Mouse (Mus musculus) CH12.LX (cell line): ENCODE data around the gene Plekha7.

Experiments
- CTCF ChIP-seq, 2 experiments: IDR thresholded peaks in 1 of 2; conservative IDR thresholded peaks in 1 of 2; 2 replicates each; pipeline ENCODE4 v1.5.1; 2011 to 2012; ENCODE audit warnings: low read depth in 2 of 2, low read length in 2 of 2, improper control_type of control experiment in 1 of 2, inconsistent platforms in 1 of 2, mild to moderate bottlenecking in 1 of 2, moderate library complexity in 1 of 2
- E2F4 ChIP-seq: IDR thresholded peaks from 2 replicates; pipeline ENCODE4 v1.6.1; 2011; ENCODE audit warnings: low read depth, low read length, improper control_type of control experiment; ENCODE audit not compliant: insufficient replicate concordance
- GABPA ChIP-seq: IDR thresholded peaks from 2 replicates; pipeline ENCODE4 v1.6.1; 2012; ENCODE audit warnings: low read depth, low read length, improper control_type of control experiment, inconsistent platforms; ENCODE audit not compliant: insufficient replicate concordance
- HCFC1 ChIP-seq: IDR thresholded peaks from 2 replicates; pipeline ENCODE4 v1.6.1; 2012; ENCODE audit warnings: low read depth, mild to moderate bottlenecking, inconsistent platforms, low read length, improper control_type of control experiment
- MAFK ChIP-seq: IDR thresholded peaks from 2 replicates; pipeline ENCODE4 v1.6.1; 2011; ENCODE audit warnings: low read length, improper control_type of control experiment; ENCODE audit not compliant: insufficient replicate concordance
- MEF2A ChIP-seq: IDR thresholded peaks from 2 replicates; pipeline ENCODE4 v1.6.1; 2014; ENCODE audit warnings: low read depth, mild to moderate bottlenecking, inconsistent platforms, low read length, improper control_type of control experiment, borderline replicate concordance
- MXI1 ChIP-seq: IDR thresholded peaks from 2 replicates; pipeline ENCODE4 v1.6.1; 2011; ENCODE audit warnings: mild to moderate bottlenecking, low read depth, low read length, improper control_type of control experiment
- POLR2AphosphoS2 ChIP-seq: IDR thresholded peaks from 2 replicates; pipeline ENCODE4 v1.6.1; 2011; ENCODE audit warnings: low read depth, low read length, improper control_type of control experiment
- SMC3 ChIP-seq: IDR thresholded peaks from 2 replicates; pipeline ENCODE4 v1.6.1; 2011; ENCODE audit warnings: low read depth, low read length, improper control_type of control experiment
- TCF12 ChIP-seq: IDR thresholded peaks from 2 replicates; pipeline ENCODE4 v1.6.1; 2014; ENCODE audit warnings: low read depth, mild to moderate bottlenecking, inconsistent platforms, low read length, improper control_type of control experiment

DNA sequence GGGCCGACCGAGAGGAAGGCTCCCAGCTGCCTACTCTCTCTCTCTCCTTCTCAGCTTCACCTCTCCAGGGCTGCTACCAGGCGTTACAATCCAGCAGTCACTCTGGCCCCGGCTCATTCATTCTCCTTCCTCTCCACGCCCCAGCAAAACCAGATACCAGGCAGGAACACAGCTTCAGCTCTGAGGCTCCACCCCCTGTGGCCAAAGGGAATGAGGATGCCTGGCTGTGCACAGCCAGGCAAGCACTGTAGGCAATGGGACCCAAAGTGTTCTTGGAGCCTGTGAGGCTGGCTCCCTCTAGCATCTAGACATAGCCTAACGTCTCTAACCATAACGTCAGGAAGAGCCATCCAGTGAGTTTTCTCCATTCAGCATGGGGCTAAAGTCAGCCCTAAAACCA, 109.8 kb downstream of the Plekha7 start:
- TF ChIP-seq CTCF (conservative IDR thresholded peaks at IDR 0.05 in 1 of 2, IDR thresholded peaks at IDR 0.05 in 1 of 2; ENCODE audit: low read depth in 2 of 2, low read length in 2 of 2) (no peak), E2F4 (no peak), MAFK (no peak), SMC3 (no peak), POLR2AphosphoS2 (no peak), TCF12 (no peak), GABPA (no peak), MXI1 (no peak), HCFC1 (no peak), MEF2A (no peak)
